Comparison of ENCODE assay signal across 8 mouse cellular contexts in the genomic region with DNA sequence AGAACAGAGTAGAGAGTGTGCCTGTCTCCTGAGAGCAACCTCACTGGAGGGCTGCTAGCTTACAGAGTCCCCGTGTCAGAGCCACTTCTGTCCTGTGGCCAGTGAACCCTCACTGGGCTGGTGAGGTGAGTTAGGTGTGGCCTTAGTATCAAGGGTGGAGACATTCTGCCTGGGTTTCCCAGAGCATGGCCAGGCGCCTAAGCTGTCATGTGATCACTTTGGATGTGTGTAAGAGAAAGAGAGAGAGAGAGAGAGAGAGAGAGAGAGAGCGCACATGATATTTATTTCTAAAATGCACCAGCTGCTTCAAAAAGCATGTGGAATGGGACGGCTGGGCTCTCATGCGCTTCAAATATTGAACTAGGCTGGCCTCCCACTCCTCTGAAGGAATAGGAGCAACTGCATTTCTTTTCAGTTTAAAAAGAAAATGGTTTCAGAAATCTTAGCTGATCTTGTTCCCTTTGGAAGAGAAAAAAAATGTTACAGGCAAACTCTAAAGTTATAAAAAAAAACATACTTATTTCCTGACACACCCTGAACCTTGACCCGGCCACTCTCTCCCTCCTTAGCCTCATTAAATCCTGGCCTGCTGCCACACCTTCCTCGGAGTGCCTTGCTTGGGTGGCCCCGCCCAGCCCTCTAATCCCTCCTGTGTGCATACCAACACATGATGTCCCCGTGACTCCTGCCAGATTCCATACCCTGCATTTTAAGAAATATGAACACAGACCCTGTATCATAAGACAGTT.
DNase-seq lines count a peak whose midpoint lies in the region; ATAC-seq and TF ChIP-seq lines count a peak whose summit lies in the region.
"Not testable (repeated sequence)": the region's sequence is repeated elsewhere in the genome, so short reads cannot be mapped to it uniquely, and the experiment has no call there.

No protein-coding gene starts in this region.

- not testable (repeated sequence) for H3K27ac ChIP-seq in forebrain, postnatal 0 days (ENCODE audit: low read depth, low read length)
- 0 out of 2 replicates have a peak overlapping the region, but pooled peaks have one; percentile 42 for H3K27ac ChIP-seq in heart, embryonic 15.5 days
- peak overlapping the region; percentile 100 for H3K27ac ChIP-seq in small intestine, adult 2 months (ENCODE audit: insufficient read depth, low read depth, low read length)

- H3K36me3 ChIP-seq in forebrain, postnatal 0 days (ENCODE audit: insufficient read depth); heart, embryonic 15.5 days; small intestine, adult 2 months (ENCODE audit: control insufficient read depth, insufficient read depth, low read length): not testable (repeated sequence)

- not testable (repeated sequence) for H3K4me1 ChIP-seq in forebrain, postnatal 0 days (ENCODE audit: insufficient read depth); heart, embryonic 15.5 days (replicated peaks); small intestine, adult 2 months (ENCODE audit: control insufficient read depth, insufficient read depth, insufficient read length, low read length)

- not testable (repeated sequence) for H3K27me3 ChIP-seq in forebrain, postnatal 0 days (ENCODE audit: insufficient read depth, low read length); heart, embryonic 15.5 days; small intestine, adult 2 months (ENCODE audit: control insufficient read depth, insufficient read depth, low read length)

- peak; percentile 44 for DNase-seq in adrenal gland, adult 2 months
- DNase-seq in forebrain, postnatal 0 days = not testable (repeated sequence)
- peak; percentile 95 for DNase-seq in kidney, adult 11 months
- DNase-seq in kidney, postnatal 36 days = peak; percentile 97
- peak; percentile 90 for DNase-seq in lung, postnatal 10 days
- DNase-seq in yolk sac, embryonic 10.5 days (ENCODE audit: low spot score) = peak; percentile 54

- 0 out of 2 replicates have a peak, but pooled peaks have one; percentile 12 for ATAC-seq in forebrain, postnatal 0 days
- ATAC-seq in heart, embryonic 15.5 days (replicated peaks; ENCODE audit: insufficient number of reproducible peaks, insufficient read depth, low FRiP score, low read depth) = not testable (repeated sequence)

- 18% methylated on average over 9 of the region's 9 CpGs for WGBS in forebrain, postnatal 0 days
- 25% methylated on average over 9 of the region's 9 CpGs for WGBS in heart, embryonic 15.5 days
- WGBS in small intestine, adult 2 months = 12% methylated on average over 9 of the region's 9 CpGs

- TF ChIP-seq CTCF in forebrain, postnatal 0 days (IDR thresholded peaks at IDR 0.05; ENCODE audit: low read depth); small intestine, adult 2 months (IDR thresholded peaks at IDR 0.05; ENCODE audit: extremely low read depth, insufficient read length, insufficient replicate concordance, low read depth, low read length): not testable (repeated sequence)

- H3K4me2 ChIP-seq in forebrain, postnatal 0 days (ENCODE audit: low read depth); heart, embryonic 15.5 days: not testable (repeated sequence)

- not testable (repeated sequence) for H3K9ac ChIP-seq in forebrain, postnatal 0 days; heart, embryonic 15.5 days

- peaks cover 11% of the 10 kb centered on the region for H3K9me3 ChIP-seq in forebrain, postnatal 0 days (ENCODE audit: low read length)
- H3K9me3 ChIP-seq in heart, embryonic 15.5 days (replicated peaks) = not testable (repeated sequence)

- not testable (repeated sequence) for TF ChIP-seq POLR2A in small intestine, adult 2 months (IDR thresholded peaks at IDR 0.05; ENCODE audit: low read depth, low read length)

- H3K4me3 ChIP-seq in forebrain, postnatal 0 days (ENCODE audit: low read depth, low read length); heart, embryonic 15.5 days; small intestine, adult 2 months (ENCODE audit: low read depth, low read length): not testable (repeated sequence)
